Mouse (Mus musculus): Measurements from ENCODE around the gene Ntmt1. TPM values are rescaled to one million over a fixed set of nuclear protein-coding genes. Genes with fewer than 3 reads are reported as not detected.

The Ntmt1 gene
- polyA plus RNA-seq, 1 experiment from 2014 or later = 50.4 TPM

DNA sequence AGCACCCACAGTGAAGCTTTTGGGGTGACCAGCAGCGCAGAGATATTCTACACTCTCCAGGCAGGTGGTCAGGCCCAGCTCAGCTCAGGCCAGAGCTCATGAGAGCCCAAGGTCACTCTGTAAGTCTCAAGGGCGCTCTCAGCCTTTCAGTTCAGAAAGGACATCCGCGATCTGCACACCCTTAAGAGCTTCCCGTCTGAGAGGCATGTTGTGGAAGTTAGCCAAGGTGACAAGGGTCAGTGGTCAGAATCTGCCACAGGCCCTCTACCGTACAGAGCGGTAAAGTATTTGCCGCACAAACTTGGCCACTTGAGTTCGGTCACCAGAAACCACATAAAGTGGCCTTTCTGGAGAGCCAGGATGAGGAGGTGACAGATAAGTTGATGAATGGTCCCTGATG is 55.9 kb downstream of the Ntmt1 start:
- no peak for DNase-seq (ENCODE audit: low spot score)

DNA sequence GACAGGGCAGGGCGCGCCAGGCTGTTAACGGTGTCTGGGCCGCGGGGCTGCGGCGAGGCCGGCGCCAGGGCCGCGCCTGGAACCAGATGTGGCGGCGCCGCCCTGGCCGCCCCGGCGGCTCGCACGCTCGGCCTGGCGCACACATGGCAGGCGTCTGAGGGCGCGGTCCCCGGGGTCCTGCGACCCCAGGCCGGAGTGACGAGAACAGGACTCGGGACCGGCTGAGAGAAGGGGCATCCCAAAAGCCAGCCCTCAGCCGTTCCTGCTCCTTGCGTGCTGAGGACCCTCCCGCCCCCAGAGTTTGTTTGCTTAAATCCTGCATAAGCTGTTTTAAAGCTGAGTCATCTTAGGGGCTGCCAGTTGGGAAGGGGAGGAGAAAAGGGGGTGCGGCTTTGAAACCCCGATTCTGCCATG is 57.3 kb downstream of the Ntmt1 start:
- DNase-seq (ENCODE audit: low spot score) = no peak

DNA sequence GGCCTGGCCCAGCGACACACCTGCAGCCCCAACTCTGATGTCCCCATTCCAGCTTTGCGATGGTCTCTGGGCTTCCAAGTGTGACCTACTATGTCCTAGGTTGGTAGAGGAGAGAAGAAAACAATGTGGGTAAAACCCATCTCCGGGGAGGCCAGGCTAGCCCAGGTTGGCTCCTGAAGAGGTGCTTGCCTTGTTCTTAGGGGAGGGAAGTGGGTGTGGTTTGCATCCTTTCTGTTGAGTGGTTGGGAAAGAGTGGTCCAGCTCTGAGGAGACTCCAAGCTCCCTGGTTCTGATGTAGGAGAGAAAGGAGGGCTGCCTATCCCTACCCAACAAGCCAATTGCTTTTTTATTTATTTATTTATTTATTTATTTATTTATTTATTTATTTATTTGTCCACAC is 57.8 kb downstream of the Ntmt1 start:
- no peak for DNase-seq (ENCODE audit: low spot score)

DNA sequence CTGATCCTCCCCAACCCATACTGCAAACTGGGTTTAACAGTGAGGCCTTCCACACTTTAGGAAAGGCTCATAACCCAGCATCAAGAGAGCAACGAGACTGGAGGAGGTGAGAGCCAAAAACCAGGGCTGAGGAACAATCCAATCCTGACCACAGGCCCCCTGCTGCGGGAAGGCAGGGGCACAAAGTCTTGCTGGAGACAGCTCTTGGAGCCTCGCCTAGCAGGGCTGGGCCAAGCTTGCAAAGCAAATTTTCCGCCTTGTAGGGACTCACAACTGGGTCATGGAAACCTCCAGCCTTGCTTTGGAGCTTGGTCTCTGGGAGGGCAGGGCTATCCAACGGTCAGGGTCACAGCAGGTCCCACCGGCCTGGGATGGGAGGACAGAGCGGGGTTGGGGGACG is 63.2 kb downstream of the Ntmt1 start:
- no peak for DNase-seq (ENCODE audit: low spot score)

Other genes starting within 250 kb of the Ntmt1 start
- 1.2 and 1.3 TPM in 2 replicates for gene Cstad, start 212.8 kb upstream of the Ntmt1 start, polyA plus RNA-seq (2015; fragmentation: Nextera tagmentation; extraction: Ambion mirVana)
- 0.90 and 1.1 TPM in 2 replicates for gene 1700001O22Rik, start 4.2 kb upstream of the Ntmt1 start, polyA plus RNA-seq (2015; fragmentation: Nextera tagmentation; extraction: Ambion mirVana)
- gene Asb6, start 22.5 kb downstream of the Ntmt1 start, polyA plus RNA-seq (2015; fragmentation: Nextera tagmentation; extraction: Ambion mirVana) = 37.8 and 44.3 TPM in 2 replicates
- 0.60 and 0.91 TPM in 2 replicates for gene Prrx2, start 27.1 kb downstream of the Ntmt1 start, polyA plus RNA-seq (2015; fragmentation: Nextera tagmentation; extraction: Ambion mirVana)
- gene Ptges, start 122.0 kb downstream of the Ntmt1 start, polyA plus RNA-seq (2015; fragmentation: Nextera tagmentation; extraction: Ambion mirVana) = 3.2 and 3.4 TPM in 2 replicates
- gene Tor1b, start 145.1 kb downstream of the Ntmt1 start, polyA plus RNA-seq (2015; fragmentation: Nextera tagmentation; extraction: Ambion mirVana) = 24.2 and 26.1 TPM in 2 replicates
- gene Tor1a, start 160.1 kb downstream of the Ntmt1 start, polyA plus RNA-seq (2015; fragmentation: Nextera tagmentation; extraction: Ambion mirVana) = 80.1 and 83.6 TPM in 2 replicates
- 64.0 and 66.2 TPM in 2 replicates for gene BC005624, start 174.4 kb downstream of the Ntmt1 start, polyA plus RNA-seq (2015; fragmentation: Nextera tagmentation; extraction: Ambion mirVana)
- gene Usp20, start 174.5 kb downstream of the Ntmt1 start, polyA plus RNA-seq (2015; fragmentation: Nextera tagmentation; extraction: Ambion mirVana) = 9.0 and 13.2 TPM in 2 replicates